Mouse (Mus musculus) cortical plate, adult 2 months (tissue): ENCODE measurements around the gene Celf2. TPM values are rescaled to one million over a fixed set of nuclear protein-coding genes. Genes with fewer than 3 reads are reported as not detected.
A peak's percentile ranks its signal among the peaks of the same experiment; 100 is the strongest.

Source experiments
- H3K27ac ChIP-seq: fragments of 200-500 bp; 2 replicates; pipeline ENCODE4 v1.5.1; 2012; ENCODE audit warnings: low read length, control low read depth, inconsistent platforms; ENCODE audit not compliant: insufficient read depth
- H3K4me1 ChIP-seq: fragments of 200-500 bp; 2 replicates; pipeline ENCODE4 v1.6.1; 2011; ENCODE audit warnings: low read length; ENCODE audit not compliant: control insufficient read depth, insufficient read depth
- H3K4me3 ChIP-seq: fragments of 200-500 bp; 2 replicates; pipeline ENCODE4 v1.5.1; 2011; ENCODE audit warnings: mild to moderate bottlenecking, low read length, control low read depth; ENCODE audit not compliant: insufficient read depth
- CTCF ChIP-seq: fragments of 200-500 bp; IDR thresholded peaks from 2 replicates; pipeline ENCODE4 v1.5.1; 2011; ENCODE audit warnings: mild to moderate bottlenecking, control low read depth, low read length; ENCODE audit not compliant: insufficient read depth; ENCODE audit errors: extremely low read depth
- POLR2A ChIP-seq: fragments of 200-500 bp; IDR thresholded peaks from 2 replicates; pipeline ENCODE4 v1.6.1; 2011; ENCODE audit warnings: mild to moderate bottlenecking, low read length, control low read depth; ENCODE audit not compliant: insufficient read depth; ENCODE audit errors: extremely low read depth
- polyA plus RNA-seq: library from polyadenylated mRNA; depleted of rRNA; stranded (reverse); fragments of >200 nt; gene quantifications from 2 replicates; pipeline ENCODE4 v1.2.3, GENCODE M21; 2012

Gene Celf2
- polyA plus RNA-seq, 1 experiment: 181 TPM

DNA sequence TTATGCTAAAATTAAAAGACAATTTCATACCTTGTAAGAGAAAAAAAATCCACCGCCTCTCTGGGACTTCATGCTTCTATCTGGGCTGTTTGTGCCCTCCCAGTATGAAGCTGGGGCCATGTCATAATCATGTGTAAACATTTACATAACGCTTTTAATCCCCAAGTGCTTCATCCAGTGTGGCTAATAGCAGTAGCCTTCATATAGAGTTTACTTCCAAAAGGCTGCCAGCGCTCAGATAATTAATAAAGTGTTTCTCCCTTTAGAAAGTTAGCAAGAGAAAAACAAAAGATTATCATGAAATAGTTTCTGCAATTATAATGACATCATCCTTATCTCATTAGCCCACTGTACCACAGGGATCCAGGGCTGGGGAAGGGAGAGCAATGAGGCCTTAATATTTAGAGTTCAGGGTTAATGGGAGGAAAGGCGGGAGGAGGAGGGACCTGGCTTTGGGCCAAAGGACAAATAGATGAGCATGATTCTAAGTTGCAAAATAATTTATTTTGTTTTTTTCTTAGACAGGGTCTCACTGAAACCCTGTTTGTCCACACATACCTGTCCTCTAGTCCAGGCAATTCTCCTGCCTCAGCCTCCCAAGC is 425.8 kb downstream of the Celf2 start:
- Histone ChIP-seq H3K4me3 (no peak overlapping the region), H3K27ac (peak overlapping the region; percentile 96), H3K4me1 (peaks cover 22% of the 10 kb centered on the region)
- no peak for TF ChIP-seq CTCF
- TF ChIP-seq POLR2A: no peak

DNA sequence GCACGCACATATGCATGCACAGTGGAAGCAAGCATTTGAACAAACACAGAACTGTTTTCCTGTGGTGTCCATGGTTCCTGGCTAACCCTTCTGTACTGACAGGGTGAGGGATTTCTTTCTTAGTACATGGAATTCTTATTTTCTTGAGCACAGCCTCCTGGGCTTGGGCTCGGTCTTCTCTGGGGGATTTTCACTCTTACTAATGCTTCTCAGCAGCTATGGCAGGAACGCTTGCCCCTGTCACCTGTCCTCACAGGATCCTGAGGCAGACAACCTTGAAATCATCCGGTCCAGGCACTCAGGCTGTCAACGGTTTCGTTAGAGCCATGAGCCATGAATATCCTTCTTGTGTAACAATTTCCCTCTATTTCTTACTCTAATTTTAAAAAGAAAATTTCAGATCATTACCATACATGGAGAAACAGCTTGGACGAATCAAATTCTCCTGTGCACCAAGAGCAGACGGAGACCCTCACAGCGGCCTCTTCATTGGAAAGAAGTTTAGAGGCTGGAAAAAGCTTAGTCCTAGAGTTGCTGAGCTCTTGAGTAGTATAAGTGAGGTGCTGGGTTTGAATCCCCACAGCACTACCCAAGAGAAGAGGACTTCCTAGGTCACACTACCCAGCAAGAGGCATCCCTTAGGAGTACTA is 426.9 kb downstream of the Celf2 start:
- Histone ChIP-seq H3K27ac (peak overlapping the region; percentile 96), H3K4me1 (peaks cover 20% of the 10 kb centered on the region), H3K4me3 (no peak overlapping the region)
- no peak for TF ChIP-seq CTCF
- 0 out of 2 replicates have a peak, but pooled peaks have one; percentile 11 for TF ChIP-seq POLR2A

GRCm38 (mm10) chr2:7080794-7081783 is 428.3 kb downstream of the Celf2 start:
- TF ChIP-seq CTCF (no peak), POLR2A (no peak)
- peak overlapping the region; percentile 84 for H3K27ac ChIP-seq

GRCm38 (mm10) chr2:7080086-7080485 is 429.3 kb downstream of the Celf2 start:
- no peak for TF ChIP-seq CTCF
- TF ChIP-seq POLR2A: no peak

More at GRCm38 (mm10) chr2:7080794-7081783, 428.3 kb downstream of the Celf2 start:
- Histone ChIP-seq H3K4me1 (peaks cover 16% of the 10 kb centered on the region), H3K4me3 (peak overlapping the region; percentile 14; the same call in 1 of the 2 replicates)

GRCm38 (mm10) chr2:7079390-7079789 is 430.0 kb downstream of the Celf2 start:
- no peak overlapping the region for H3K4me3 ChIP-seq
- TF ChIP-seq POLR2A (no peak), CTCF (no peak)
- H3K4me1 ChIP-seq: peaks cover 16% of the 10 kb centered on the region
- no peak overlapping the region for H3K27ac ChIP-seq

More at GRCm38 (mm10) chr2:7080086-7080485, 429.3 kb downstream of the Celf2 start:
- H3K4me3 ChIP-seq: no peak overlapping the region
- H3K27ac ChIP-seq: 0 out of 2 replicates have a peak overlapping the region, but pooled peaks have one; percentile 29
- H3K4me1 ChIP-seq: peaks cover 16% of the 10 kb centered on the region

GRCm38 (mm10) chr2:7073730-7074129 is 435.6 kb downstream of the Celf2 start:
- H3K27ac ChIP-seq: no peak overlapping the region
- TF ChIP-seq CTCF: no peak
- no peak for TF ChIP-seq POLR2A
- H3K4me3 ChIP-seq: no peak overlapping the region
- H3K4me1 ChIP-seq: peaks cover 4% of the 10 kb centered on the region

DNA sequence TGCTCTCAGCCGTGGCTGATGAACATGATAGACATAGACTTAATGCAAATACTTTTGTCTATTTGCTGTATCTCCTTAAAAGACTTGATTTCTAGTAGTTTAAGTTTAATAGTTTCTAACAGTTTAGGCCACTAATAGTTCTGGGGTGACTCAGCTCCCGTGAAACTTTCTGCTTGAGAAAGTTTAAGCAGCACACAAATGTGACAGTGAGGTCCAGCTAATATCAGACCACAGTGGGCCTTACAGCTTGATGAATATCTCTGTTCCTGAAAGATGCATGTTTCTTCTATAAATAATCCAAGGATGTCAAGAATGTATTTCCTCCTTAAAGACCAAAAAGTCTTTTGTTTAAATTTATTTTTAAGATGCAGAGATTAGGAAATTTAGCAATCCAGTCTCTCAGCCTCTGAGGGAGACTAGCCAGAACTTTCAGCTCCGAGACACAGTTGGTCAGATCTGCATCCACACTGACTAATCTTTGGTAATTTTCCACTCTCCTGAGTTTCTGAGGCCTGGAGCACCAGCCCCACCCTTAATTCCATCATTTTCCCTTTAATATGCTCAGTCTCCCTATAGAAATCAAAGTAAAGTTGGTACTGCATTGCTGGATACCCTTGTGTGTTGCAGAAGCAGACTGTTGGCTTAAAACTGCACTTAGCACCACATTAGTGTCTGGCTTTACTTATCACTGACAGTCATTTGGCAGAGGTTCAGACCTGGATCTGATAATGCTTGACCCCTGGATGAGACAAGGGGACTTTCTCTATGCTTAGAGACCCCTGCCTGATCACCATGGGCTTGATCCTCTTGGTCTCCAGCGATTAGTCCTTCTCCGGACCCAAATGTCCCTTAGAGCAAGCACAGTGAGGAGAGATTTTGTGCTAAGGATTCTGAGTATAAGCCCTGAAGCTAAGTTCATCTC is 436.8 kb downstream of the Celf2 start:
- peak overlapping the region; percentile 64 for H3K27ac ChIP-seq
- TF ChIP-seq POLR2A: no peak
- TF ChIP-seq CTCF: no peak
- peaks cover 10% of the 10 kb centered on the region; the same call in 1 of the 2 replicates for H3K4me1 ChIP-seq
- no peak overlapping the region for H3K4me3 ChIP-seq

DNA sequence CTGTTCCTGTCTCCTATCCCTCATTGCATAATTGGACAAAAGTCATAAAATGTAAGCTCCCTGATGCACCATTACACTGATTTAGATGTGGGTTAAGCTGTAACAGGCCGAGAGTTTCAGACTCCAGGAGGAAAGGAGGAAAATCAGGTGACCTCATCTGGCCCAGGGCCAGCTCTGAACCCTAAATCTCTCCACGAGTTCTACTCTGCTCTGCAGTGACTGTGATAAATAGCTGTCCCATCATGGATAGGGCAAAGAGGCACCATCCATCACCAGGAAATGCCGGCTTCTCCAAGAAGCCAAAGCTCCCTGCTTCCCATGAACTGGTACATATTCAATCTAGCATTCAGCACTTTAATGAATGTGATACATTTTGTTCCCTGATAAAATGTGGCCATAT is 439.9 kb downstream of the Celf2 start:
- Histone ChIP-seq H3K4me3 (no peak overlapping the region), H3K27ac (no peak overlapping the region), H3K4me1 (peaks cover 13% of the 10 kb centered on the region; the same call in 1 of the 2 replicates)
- TF ChIP-seq CTCF: no peak
- no peak for TF ChIP-seq POLR2A
